Mouse (Mus musculus): Measurements from ENCODE around the gene Lmod2.

Lmod2 gene

DNA sequence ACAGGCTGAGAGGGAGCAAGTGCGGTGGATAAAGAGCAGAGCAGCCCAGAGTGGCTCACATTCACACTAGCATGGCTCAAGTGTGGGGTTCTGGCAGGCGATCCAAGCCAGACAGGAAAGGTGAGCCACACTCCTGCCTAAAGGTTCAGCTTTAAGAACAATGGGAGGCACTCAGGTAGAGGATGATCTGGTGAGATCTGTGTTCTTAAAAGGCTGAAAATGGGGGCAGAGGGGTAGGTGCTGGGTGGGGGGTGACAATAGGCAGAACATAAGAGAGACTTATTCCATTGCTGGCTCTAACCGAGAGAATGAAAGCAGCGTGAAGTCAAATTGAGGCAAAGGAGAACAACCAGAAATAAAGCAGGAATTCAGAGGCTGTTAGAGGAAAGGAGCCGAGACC lies 7.3 kb upstream of the Lmod2 start:
- no peak for TF ChIP-seq GATA4 (IDR thresholded peaks at IDR 0.05; ENCODE audit: insufficient replicate concordance, low read length)

DNA sequence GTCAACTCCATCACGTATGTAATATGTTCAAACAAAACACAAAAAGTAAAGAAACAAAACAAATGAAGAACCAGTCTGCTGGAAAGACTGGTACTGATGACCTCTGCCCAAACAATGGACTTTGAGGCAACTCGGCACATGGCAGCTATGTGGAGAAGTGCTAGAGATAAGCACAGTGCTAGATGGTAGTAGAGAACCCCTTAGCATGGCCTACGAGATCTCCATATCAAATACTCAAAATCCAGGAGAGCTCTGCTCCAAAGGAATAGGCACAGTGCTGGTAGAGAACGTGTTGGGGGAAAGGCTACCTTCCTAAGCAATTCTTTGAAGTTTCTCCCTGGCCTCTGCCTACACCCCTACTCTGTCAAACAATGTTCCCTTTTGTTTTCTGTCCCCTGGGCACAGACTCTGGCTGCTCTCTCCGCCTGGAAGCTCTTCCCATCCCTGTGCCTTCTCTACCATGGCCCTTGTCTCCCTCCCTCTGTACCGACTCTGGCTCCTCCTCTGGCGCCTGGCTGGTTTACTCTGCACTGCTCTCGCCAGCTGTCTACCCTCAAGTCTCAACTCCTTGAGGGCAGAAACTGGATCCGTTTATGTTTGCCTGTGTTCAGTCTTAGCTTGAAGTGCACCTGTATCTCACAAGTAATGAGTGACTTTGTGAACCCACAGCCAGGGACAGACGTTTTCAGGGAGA lies 5.9 kb upstream of the Lmod2 start:
- no peak for TF ChIP-seq GATA4 (IDR thresholded peaks at IDR 0.05; ENCODE audit: insufficient replicate concordance, low read length)

DNA sequence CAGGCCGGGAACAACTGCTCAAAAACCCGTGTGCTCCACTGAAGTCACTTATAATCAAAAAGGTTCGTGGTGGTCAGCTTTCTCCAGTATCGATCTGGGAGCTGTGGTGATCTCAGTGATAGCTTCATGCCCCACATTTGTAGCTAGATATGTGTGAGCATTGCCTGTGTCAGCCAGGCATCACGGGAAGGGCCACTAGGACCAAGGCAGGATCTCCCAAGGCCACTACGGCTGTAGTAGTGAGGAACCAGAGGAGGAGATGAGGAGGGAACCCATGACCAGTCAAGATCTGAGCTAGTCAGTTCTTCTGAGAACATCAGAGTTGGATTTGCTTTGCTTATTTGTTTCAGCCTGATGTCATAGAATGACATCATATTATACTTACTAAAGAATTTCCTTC lies 1.6 kb downstream of the Lmod2 start:
- TF ChIP-seq GATA4 (IDR thresholded peaks at IDR 0.05; ENCODE audit: insufficient replicate concordance, low read length), result no peak

DNA sequence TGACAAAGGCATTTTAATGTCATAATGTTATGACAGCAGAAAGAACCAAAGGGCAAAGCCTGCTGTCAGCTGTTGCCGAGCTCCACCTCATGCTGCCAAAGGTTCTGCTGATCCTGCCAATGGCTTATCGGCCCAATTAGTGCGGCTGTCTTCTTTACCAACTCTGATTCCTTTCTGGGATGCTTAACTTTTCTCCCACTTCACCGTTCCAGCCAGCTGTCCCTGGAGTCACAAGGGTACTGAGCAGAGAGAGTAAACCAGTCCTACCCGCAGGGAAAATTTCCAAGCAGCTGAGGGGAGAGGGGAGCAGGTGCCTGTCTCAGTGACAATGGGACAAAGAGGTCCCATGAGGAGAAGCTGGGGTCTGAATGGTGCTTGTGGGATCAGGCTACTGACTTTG lies 2.1 kb downstream of the Lmod2 start:
- TF ChIP-seq GATA4 (IDR thresholded peaks at IDR 0.05; ENCODE audit: insufficient replicate concordance, low read length), result no peak

DNA sequence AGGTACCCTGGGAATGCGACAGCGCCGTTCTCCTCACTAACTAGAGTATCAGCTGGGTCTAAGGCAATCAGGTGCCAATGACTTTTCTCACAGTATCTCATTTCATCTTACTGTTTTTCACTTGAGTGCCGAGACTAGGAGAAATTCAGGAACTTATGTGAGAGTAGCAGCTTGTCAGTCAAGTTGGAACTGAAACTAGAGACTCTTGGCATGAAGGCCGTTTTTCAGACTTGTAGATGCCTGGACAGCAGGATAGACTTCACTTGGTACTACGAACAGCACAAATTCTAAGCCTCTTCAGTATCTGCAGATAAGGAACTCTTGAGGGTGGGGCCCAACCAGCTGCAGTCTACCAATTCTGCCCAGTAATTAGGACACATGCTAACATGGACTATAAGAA lies 2.6 kb downstream of the Lmod2 start:
- TF ChIP-seq GATA4 (IDR thresholded peaks at IDR 0.05; ENCODE audit: insufficient replicate concordance, low read length), result no peak

DNA sequence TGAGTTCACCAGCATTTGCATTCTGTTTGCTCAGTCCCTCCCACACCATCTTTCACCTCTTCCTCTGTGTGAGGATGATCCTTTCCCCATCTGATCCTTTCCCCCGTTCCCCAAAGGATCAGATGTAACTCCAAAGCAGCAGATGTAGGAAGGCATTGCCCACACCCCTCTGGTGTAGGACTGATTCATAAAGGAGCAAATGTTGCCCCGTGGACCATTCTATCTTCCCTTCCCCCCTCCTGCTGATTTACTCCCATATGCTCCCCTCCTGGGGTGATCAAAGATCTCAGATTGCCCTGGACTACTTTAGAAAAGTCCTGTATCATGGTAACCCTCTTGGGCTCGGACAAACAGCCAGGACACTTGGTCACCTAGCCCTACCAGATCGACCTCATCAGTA lies 3.2 kb downstream of the Lmod2 start:
- no peak for TF ChIP-seq GATA4 (IDR thresholded peaks at IDR 0.05; ENCODE audit: insufficient replicate concordance, low read length)

DNA sequence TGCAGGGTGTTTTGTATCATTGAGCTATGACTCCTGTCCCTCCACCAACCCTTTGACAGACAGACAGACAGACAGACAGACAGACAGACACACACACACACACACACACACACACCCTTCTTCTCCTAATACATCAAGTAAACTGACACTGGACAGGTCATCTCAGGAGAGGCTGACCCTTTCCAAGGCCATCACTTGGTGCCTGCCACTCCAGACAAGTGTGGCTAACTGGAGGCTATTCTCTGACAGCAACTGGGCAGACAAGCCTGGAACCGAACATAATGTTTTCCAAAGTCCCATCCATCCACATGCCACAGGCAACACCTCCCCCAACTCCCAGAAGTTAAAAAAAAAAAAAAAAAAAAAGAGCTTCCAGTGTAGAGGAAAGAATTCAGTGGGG lies 4.1 kb downstream of the Lmod2 start:
- TF ChIP-seq GATA4 (IDR thresholded peaks at IDR 0.05; ENCODE audit: insufficient replicate concordance, low read length), result no peak

DNA sequence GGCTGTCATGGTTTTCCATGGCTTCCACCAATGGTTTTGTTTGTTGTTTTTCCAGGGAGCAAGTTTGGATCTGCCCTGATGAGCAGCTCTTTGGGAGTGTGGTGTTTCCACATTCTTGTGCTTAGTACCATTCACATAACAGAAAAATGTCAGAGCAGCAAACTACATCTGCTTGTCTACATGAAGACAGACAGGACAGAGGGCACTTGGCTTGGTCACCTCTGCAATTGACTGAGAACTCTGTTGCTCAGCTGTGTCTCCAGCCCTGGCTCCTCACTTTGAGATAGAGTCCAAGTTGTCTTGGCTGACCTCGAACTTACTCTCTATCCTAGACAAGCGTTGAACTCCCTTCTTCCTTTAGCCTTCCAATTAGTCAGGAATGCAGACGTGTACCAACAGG lies 4.8 kb downstream of the Lmod2 start:
- no peak for TF ChIP-seq GATA4 (IDR thresholded peaks at IDR 0.05; ENCODE audit: insufficient replicate concordance, low read length)

DNA sequence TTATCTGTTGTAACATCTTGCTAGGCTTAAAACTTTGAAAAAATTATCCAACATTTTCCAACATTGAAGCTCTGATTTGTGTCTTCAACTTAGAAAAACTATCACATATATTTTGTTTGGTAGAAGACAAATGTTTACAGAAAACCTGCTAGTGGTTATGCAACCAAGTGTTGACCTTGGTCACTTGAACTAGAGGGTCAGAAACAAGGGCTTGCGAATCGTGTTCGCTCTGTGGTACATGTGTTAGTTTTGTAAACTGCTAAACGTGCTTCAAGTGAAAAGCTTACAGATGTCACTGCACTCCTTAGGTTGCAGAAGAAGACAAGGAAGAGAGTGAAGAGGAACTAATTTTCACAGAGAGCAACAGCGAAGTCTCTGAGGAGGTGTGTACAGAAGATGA lies 5.4 kb downstream of the Lmod2 start:
- TF ChIP-seq GATA4 (IDR thresholded peaks at IDR 0.05; ENCODE audit: insufficient replicate concordance, low read length), result no peak

DNA sequence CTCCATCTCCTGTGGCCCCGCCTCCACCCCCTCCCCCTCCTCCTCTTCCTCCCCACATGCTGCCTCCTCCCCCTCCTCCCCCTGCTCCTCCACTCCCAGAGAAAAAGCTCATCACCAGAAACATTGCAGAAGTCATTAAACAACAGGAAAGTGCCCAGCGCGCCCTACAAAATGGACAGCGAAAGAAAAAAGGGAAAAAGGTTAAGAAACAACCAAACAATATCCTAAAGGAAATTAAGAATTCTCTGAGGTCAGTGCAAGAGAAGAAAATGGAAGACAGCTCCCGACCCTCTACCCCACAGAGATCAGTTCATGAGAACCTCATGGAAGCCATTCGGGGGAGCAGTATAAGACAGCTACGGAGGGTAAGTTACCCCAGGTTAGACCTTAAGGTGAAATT lies 6.7 kb downstream of the Lmod2 start:
- no peak for TF ChIP-seq GATA4 (IDR thresholded peaks at IDR 0.05; ENCODE audit: insufficient replicate concordance, low read length)

DNA sequence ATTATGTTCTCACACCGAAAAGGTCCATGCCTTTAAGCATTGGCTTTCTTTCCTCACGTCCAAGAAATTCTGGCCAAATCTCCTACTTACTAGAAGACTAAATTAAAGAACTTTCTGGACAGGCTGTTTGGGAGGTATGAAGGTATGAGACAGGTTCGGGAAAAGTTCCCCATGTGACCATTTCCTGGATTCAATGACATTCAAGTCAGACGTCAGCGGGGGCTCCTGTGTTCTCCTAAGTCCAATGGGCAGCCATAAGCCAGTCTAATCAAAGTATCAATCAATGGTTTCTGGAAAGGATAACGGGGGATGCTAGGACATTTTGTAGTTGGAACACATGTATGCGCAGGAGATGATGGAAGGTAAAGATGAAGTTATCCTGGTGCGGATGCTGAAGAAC lies 8.1 kb downstream of the Lmod2 start:
- no peak for TF ChIP-seq GATA4 (IDR thresholded peaks at IDR 0.05; ENCODE audit: insufficient replicate concordance, low read length)

DNA sequence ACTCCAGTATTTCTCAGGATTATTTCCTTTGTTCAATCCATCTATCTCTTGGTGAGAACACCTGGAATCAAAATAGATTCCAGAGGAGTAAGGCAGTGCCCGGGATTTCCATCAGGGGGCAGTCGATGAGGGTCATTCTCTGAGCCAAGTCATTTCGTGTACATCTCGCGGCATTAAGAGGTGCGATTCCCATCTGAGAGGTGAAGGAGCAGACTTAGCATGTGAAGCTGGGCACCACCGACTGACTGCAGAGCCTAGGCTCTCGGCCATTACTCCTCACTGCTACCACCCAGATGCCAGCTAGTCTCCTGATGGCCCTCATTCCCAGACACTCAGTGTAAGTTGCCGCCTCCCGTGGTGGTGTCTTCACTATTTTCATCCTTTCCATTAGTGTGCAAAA lies 8.9 kb downstream of the Lmod2 start:
- TF ChIP-seq GATA4 (IDR thresholded peaks at IDR 0.05; ENCODE audit: insufficient replicate concordance, low read length), result no peak

DNA sequence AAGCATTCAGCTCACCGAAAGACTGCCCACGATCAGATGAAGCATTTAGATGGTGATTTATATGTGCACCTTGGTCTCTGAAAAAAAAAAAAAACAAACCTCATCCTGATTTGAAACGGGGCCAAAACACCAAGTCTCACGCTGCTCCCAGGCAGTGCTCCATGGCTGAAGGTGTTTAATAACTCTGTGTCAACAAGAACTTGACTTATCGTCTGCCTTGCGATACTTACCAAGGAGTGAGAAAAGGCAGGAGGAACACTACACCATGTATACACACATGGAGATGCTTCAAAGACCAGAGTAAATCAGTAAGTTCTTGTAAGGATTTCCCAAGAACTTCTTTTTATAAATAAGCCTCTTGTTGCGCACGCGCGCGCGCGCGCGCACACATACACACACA lies 10.0 kb downstream of the Lmod2 start:
- no peak for TF ChIP-seq GATA4 (IDR thresholded peaks at IDR 0.05; ENCODE audit: insufficient replicate concordance, low read length)

DNA sequence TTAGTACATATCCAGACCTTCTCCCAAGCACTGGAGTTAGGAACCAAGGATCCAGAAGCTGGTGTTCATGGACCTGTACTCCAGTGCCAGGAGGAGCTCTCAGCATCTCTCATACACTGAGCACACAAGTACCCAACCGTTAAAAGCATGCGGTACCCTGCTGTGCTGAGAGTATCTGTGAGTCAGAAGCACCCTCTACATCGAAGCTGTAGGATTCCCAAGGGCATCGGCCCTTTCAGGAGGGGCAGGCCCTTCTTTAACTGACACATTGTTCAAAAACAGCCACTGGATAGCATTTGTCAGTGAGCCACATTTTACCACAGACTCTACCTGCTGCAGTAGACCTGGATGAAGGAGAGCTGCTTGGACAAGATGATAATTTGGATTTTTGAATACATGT lies 10.6 kb downstream of the Lmod2 start:
- TF ChIP-seq GATA4 (IDR thresholded peaks at IDR 0.05; ENCODE audit: insufficient replicate concordance, low read length), result no peak

DNA sequence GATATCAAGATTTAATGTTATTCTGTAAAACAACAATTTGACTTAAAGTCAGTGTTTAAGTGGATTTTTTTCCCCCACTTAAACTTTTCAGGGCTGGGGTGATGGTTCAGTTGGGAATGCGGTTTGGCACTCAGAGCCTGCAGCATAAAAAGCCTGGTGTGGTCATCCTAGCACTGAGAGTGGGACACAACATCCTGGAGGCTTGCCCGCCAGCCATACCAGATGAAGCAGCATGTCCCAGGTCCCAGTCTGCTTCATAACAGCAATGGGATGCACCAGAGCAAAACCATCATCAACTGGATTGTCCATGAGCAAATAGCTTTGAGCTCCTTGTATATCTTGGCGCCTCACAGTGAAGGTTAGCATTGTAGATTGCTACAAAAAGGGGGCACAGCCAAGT lies 11.1 kb downstream of the Lmod2 start:
- no peak for TF ChIP-seq GATA4 (IDR thresholded peaks at IDR 0.05; ENCODE audit: insufficient replicate concordance, low read length)

DNA sequence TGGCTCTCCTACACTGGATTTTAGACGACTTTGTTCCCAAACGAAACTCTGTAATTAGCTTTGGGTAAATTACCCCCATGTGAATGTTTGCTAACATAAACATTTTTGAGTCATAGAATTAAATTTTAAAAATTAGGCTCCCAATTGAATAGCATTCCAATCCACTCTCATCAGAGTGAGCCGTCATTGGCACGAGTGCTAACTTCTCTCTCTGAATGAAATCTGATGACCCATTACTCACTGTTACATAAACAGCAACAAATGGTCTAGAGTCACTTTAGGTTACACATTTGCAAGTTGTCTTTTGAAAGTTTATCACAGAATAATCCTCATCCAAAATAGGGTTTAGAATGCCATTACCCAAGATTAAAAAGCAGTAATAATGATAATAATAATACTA lies 12.0 kb downstream of the Lmod2 start:
- TF ChIP-seq GATA4 (IDR thresholded peaks at IDR 0.05; ENCODE audit: insufficient replicate concordance, low read length), result no peak

DNA sequence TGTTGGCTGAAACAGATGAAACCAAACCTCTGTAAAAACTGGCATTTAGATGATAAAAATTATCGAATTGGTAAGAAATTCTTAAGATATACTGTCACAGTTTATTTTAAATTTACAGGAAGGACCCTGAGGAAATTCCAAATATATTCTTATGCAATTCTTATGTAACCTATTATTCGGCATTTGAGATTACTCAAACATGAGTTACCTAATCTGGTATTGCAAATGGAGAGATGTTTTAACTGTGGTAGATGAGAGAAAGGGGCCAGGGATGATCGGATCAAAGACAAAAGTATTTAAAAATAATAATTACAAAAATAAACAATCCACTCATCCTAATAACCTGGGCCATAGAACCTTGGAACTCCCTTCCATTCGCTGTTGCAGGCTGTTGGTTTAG lies 12.8 kb downstream of the Lmod2 start:
- TF ChIP-seq GATA4 (IDR thresholded peaks at IDR 0.05; ENCODE audit: insufficient replicate concordance, low read length), result no peak
